Mouse (Mus musculus): ENCODE results near the gene P4ha1.

DNA sequence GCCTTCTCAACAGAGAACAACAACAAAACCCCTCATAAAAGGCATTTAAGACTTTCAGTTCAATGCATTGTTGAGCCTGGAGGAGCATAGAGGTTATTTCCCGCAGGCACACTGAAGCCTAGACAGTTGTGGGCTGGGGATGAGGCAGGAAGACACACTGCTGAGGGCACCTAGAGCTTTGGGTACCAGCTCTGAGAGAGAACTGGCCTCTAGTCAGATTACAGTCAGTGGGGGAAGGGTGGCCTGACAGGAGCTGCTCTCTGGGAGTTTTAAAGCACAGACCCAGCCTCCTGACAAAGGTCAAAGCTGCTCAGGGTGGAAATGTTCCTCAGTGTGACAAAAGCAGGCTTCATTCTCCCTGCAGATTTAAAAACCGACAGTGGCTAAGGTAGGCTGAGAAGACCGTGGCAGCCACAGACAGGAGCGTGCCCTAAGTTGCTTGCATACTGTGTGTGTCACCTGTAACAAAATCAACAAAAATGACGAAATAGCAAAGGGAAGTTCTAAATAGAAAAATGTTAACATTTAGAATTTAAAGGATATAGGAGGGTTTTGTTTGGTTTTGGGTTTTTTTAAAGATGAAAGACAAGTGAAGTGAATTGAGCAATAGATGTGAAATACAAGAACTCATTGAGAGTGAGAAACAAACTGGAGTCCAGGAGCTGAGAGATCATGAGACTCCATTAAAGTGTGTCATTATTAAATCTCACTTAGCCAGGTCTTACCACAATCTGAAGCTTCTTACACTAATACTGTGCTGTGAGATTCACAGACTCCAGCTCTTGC is 42.9 kb downstream of the P4ha1 start:
- TF ChIP-seq CTCF (IDR thresholded peaks at IDR 0.05; ENCODE audit: extremely low read depth, insufficient read depth, insufficient read length, insufficient replicate concordance) (no peak), POLR2A (IDR thresholded peaks at IDR 0.05; ENCODE audit: low read depth, low read length) (no peak)

Data from spleen, adult 2 months (tissue).